Mouse (Mus musculus) gastrocnemius, adult 8-10 months (tissue): ENCODE data around the gene S100b. TPM values are rescaled to one million over a fixed set of nuclear protein-coding genes. Genes with fewer than 3 reads are reported as not detected.

Experiments used
- DNase-seq, 2 experiments: peaks; one replicate each; pipeline ENCODE4 v3.0.0; 2022; ENCODE audit warnings: low spot score in 2 of 2
- microRNA-seq: library from miRNA; unstranded; fragments of <30 nt; microRNA quantifications from one replicate; pipeline ENCODE4 v1.2.0, GENCODE M21; 2022
- total RNA-seq, 4 experiments: library from RNA; stranded (reverse); gene quantifications; 2 replicates each; pipeline ENCODE4 v1.2.4; 2022

The S100b gene
- total RNA-seq, 4 experiments from 2014 or later, result 1.2 to 3.0 (median 2.4) TPM

- DNase-seq, result no peak
Observed at GRCm38 (mm10) chr10:76259566-76260232, 6.0 kb downstream of the S100b start.

- DNase-seq, result no peak
Observed at GRCm38 (mm10) chr10:76260358-76261059, 6.9 kb downstream of the S100b start.

GRCm38 (mm10) chr10:76261447-76261846 lies 7.8 kb downstream of the S100b start:
- DNase-seq, result no peak

- no peak for DNase-seq
Observed at GRCm38 (mm10) chr10:76262431-76262830, 8.8 kb downstream of the S100b start.

- no peak for DNase-seq
Observed at GRCm38 (mm10) chr10:76271238-76271637, 17.6 kb downstream of the S100b start.

GRCm38 (mm10) chr10:76275256-76275655 lies 21.6 kb downstream of the S100b start:
- no peak for DNase-seq

- DNase-seq, result no peak
Observed at GRCm38 (mm10) chr10:76278541-76279097, 25.0 kb downstream of the S100b start.

GRCm38 (mm10) chr10:76288268-76288993 lies 34.8 kb downstream of the S100b start:
- DNase-seq, result no peak

GRCm38 (mm10) chr10:76289052-76289451 lies 35.4 kb downstream of the S100b start:
- DNase-seq, result no peak

- DNase-seq, result no peak
Observed at GRCm38 (mm10) chr10:76289936-76290671, 36.5 kb downstream of the S100b start.

GRCm38 (mm10) chr10:76293222-76293621 lies 39.6 kb downstream of the S100b start:
- DNase-seq, result no peak

GRCm38 (mm10) chr10:76300133-76300532 lies 46.5 kb downstream of the S100b start:
- no peak for DNase-seq

GRCm38 (mm10) chr10:76306738-76307137 lies 53.1 kb downstream of the S100b start:
- no peak for DNase-seq

Small RNA genes lying within 50 kb of the gene (microRNA-seq; reads per million reads assigned to microRNA genes)
- gene Mir678, result not detected

Other genes starting within 250 kb of the S100b start
- gene Zfp280b, start 221.2 kb upstream of the S100b start, total RNA-seq, result 10 to 100 TPM in 1 of 4 experiments, 1 to 10 TPM in 3; 7.9 to 11.0 (median 9.2) TPM
- gene Slc5a4b, start 142.9 kb upstream of the S100b start, total RNA-seq, result not detected
- gene Slc5a4a, start 106.4 kb upstream of the S100b start, total RNA-seq, result not detected
- 1 to 10 TPM; 2.1 to 3.3 (median 3.0) TPM for gene Prmt2, start 16.0 kb upstream of the S100b start, total RNA-seq
- gene Dip2a, start 91.4 kb downstream of the S100b start, total RNA-seq, result 1 to 10 TPM; 2.6 to 4.3 (median 2.8) TPM
- not detected for gene AC141477.1, start 186.6 kb downstream of the S100b start, total RNA-seq
- gene Pcnt, start 188.9 kb downstream of the S100b start, total RNA-seq, result 10 to 100 TPM; 53.2 to 69.0 (median 59.0) TPM
- not detected for gene 2610028H24Rik, start 195.2 kb downstream of the S100b start, total RNA-seq
- gene Mcm3ap, start 215.1 kb downstream of the S100b start, total RNA-seq, result 10 to 100 TPM; 15.6 to 19.9 (median 17.2) TPM
- 1 to 10 TPM; 3.7 to 4.4 (median 4.2) TPM for gene Ybey, start 215.3 kb downstream of the S100b start, total RNA-seq